Mouse (Mus musculus): ENCODE data around the gene Slc7a5. TPM values are rescaled to one million over a fixed set of nuclear protein-coding genes. Genes with fewer than 3 reads are reported as not detected.

Slc7a5 gene
- total RNA-seq, 2 experiments from 2014 or later, result 21.5 to 24.5 TPM

DNA sequence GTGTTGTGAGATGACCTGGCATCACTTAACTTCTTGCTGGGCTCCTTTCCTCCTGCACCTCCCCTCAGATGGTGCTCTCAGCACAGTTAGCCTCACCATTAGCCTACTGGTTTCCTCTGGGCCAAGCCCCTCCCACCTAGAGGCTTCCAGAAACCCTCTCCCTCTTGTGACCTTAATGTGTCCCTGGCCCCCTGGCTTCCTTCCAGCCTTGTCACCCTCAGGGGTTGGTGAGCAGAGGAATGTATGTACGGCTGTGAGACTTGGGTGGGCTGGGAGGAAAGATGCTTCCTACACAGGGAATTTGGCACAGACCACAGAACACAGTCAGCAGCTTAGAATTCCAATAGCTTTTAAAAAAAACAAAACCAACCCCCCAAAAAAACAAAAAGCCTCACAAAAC is 26.7 kb downstream of the Slc7a5 start:
- DNase-seq, result peak; percentile 68

DNA sequence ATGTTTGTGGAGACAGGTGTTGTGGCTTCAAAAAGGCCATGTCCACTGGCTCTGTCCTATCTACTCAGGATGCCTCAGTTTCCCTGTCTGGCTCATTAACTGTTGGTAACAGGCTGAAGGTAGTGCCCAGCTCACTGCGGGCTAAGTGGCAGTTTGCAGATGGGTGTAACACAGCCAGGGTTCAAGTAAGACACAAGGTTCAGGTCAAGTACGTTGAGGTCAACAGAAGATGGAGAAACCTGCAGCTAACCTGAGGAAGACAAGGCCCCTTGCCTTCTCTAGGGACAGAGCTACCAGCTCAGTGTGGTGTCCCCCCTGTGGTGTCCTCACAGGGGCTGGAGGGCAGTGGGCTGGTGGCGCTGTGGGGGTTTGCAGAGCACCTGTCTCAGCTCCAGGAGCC is 27.8 kb downstream of the Slc7a5 start:
- DNase-seq, result no peak

DNA sequence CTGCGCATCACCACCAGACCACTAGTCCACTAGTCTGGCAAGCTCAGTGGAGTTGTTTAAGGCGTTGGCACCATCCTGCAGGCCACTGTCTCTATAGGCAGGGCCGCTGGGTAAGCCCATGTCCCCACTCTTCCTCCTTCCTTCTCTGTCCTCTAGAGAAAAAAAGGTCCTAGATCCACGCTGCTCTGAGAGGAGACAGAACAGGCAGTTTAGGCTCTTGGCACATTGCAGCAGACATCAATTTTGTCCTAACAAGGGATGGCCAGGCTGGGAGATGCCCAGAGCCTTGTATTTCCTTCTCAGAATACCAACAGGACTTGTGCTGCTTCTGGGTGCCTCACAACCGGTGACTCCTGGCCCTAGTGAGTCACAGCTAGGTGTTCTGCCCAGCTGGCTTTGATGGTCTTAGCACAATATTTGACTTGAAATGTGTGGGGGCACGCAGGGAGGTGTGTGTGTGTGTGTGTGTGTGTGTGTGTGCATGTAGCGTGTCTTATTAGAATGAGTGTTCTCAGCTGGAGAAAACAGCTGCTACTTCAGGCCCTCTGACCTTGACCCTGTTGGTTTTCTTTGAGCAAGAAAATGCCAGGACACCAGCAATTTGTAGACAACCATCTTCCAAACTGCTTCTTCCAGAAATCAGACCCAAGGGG is 29.5 kb downstream of the Slc7a5 start:
- no peak for DNase-seq

DNA sequence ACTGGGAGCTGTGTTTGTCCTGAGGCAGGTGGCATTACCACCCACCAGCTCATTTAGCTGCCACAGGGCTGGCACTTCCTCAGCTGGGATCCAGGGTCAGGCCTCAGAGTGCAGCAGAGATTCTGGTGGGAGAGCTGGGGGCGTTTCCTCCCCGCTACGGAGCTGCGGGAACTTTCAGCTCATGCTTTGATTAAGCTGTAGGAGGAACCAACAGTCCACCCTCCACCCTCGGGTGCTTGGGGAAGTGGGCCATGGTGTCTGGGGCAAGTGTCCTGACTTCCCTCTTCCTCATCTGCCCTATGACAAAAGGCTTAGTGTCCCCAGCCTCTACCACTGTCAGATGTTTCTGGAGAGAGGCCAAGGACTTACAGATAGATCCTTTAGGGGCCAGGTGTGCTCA is 30.3 kb downstream of the Slc7a5 start:
- no peak for DNase-seq

DNA sequence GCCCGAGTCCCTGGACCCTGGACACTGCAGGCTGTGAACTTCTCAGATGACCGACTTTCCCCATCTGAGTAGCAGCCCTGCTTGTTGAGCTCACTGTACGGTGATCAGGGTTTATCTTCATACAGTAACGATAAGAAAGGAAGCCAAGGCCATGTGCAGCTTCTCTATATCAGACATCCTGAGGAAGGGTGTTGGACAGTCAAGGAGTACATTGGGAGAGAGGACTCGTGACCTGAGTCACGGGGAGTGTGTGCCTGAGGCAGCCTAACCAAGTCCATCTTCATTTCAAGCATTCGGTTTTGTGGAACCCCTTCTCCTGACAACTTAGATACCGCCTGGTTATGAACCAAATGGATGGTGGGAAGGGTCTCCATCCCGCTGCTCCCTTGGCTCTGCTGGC is 32.0 kb downstream of the Slc7a5 start:
- no peak for DNase-seq

DNA sequence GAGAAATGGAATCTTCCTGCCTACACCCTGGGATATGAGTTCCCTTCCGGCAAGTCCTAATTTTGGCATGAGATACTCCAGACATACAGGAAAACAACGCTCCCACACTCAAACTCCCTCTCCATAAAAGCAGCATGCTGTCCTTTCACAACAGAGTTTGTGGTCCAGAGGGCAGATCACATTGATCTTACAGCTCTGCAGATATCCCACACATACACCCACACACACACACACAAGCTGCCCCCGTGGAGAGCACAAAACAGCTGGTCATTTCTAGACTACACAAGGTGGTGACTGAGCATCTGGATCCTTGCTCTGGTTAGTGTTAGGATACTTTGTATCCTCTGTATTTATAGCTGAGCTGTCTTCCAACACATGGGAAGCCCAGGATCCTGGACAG is 32.4 kb downstream of the Slc7a5 start:
- no peak for DNase-seq

DNA sequence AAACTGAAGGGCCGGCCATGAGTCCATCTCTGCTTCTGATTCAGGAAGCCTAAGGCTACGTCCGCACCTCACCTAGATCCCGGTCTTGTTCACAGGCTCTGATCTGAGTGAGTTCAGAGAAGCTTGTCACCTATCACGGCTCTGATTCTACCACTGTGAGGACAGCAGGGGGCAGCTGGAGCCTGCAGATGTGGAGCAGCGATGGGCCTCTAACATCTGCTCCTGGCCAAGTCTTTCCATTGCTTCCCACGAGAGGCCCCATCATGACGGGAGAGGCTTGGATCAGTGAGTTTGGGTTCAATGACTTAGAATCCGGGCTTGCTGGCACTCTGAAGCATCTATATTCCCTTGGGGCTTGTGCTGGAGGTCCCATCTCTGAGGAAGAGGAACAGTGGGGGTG is 33.5 kb downstream of the Slc7a5 start:
- peak; percentile 79 for DNase-seq

DNA sequence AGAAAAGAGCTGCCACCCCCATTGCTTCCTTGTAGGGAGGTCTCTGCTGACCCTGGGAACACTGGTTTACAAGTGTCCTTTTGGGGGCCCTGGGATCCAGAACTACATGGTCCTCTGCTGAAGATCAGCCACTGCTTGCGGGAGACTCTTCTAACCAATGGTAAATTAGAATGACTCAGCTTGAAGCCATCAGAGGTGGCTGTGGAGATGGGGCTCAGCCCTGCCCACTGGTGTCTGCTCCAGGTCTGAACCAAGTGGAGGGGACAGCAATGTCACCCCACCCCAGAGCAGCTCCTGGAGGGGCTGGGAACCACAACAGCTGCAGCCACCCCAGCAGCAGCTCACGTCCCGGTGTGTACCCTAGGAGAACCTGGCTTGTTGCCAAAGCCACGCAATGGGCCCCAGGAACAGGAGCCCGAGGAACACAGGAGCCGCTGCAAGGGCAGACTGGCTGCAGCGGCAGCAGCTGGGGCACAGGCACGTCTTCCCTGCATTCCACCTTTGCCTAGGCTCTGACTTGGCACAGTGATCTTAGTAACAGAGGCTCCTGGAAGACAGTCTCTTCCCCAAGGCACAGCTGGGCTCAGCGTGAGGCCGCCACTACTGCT is 35.6 kb downstream of the Slc7a5 start:
- no peak for DNase-seq

DNA sequence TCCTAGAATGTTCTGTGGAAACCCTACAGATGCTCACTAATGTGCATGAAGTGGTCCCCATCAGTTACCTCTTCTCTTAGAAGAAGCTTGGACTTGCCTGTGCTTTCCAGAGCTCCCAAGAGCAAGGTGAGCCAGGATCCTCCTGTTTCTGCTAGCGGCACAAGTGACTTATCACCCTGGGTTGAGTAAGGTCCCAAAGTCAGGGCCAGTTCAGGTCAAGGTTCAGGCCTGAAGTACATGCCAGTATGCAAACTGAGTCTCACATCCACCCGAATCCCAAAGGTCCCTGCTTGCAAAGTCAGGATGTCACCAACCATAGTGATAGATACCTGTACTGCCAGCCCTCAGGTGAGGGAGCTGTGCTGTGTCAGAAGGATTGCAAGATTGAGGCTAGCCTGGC is 37.3 kb downstream of the Slc7a5 start:
- no peak for DNase-seq

DNA sequence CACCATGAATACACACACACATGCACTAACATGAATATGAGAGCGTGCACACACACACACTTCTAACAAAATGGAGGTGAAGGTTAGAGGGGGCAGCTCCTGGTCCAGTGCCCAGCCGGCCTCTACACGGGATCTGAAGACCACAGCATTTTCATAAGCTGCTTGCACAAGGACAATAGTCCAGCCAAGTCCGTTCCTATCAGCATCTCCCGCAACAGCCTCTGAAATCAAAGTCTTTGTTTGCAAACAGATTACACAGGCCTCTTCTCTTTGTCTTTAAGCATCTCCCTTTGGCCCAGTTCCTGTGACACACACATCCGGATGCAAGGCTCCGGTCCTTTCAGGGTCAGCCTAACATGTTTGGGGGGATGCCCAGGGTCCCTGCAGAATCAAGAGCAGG is 38.6 kb downstream of the Slc7a5 start:
- no peak for DNase-seq

DNA sequence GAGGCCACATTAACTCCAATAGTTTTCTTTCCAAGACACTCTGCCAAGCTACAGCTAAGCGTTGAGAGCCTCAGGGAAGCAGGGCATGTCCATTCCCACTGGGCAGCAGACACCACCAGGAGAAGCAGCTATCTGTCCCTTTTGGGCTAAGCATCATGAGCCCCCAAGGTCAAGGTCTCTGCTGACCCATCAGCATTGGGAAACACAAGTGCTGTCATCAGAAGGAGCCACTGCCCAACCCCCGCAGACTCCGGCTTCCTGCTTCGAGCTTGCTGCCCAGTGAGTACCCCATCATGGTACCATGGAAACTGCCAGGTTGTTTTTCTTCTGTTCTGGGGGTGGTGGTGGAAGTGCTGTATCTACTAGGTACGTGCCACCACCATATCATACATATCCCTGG is 39.3 kb downstream of the Slc7a5 start:
- DNase-seq, result no peak

DNA sequence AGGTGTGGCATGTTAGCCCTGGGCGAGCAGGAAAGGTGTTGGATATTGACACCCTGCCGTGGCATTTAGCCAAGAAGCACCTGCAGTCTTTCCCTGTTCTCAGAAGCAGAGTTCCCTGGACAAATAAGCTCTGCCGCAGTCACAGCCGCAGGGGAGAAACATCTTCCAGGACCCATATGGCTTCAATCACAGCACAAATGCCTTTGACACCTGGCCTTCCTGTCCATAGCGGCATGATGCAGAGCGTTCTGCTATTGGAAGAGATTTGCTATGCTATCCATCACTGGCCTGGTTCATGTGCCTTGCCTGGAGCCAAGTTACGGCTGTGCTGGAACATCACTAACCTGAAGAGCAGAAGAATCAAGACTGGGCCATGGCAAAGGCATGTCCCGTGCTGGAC is 42.1 kb downstream of the Slc7a5 start:
- no peak for DNase-seq

DNA sequence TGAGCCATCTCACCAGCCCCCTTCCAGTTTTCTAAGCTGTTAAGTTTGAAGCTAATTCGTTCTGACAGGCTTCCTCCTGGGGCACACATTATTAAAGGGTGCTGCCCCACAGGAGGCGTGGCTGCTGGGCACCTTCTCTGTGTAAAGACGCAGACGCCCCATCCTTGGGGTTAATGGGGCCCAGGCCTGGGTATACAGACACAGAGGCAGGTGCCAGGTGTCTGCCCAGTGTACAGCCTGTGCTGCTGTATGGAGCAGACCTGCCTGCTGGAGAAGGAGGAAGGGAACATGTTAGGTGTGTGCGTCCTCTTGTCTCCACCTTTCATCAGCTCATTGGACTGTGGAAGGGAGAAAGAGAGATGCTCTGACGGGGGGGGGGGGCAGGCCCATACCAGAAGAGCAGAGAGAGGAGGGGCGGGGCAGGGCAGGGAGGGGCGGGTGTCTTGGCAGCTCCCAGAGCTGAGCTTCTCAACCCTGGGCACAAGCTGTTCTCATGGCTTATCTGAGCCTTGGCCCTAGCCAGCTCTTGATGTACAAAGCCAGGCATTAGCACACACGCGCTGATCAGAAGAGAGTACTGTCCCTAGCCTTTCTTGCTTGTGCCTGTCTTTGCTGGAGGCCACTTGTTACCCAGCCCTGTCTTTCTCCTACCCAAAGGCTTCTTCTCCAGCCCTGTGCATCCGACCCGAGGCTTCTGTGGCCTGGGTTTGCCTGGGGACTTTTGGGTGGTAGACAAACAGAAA is 45.5 kb downstream of the Slc7a5 start:
- DNase-seq, result no peak

DNA sequence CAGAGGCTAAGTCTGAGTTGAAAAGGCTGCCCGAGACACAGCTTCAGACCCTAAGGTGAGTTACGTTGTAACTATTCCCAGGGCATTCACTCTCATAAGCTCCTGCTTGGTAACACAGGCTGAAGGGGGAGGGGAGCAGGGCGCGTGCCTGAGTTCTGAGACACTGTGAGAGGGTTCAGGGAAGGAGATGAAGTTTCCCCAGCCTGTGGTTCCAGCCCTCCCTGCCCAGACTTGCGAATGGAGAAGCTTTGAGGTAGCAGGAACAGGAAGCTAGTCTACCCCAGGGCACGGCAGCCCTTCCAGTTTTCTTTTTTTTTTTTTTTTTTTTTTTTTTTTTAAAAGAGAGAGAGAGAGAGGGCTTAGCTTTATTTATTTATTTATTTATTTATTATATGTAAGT is 46.2 kb downstream of the Slc7a5 start:
- DNase-seq, result no peak

DNA sequence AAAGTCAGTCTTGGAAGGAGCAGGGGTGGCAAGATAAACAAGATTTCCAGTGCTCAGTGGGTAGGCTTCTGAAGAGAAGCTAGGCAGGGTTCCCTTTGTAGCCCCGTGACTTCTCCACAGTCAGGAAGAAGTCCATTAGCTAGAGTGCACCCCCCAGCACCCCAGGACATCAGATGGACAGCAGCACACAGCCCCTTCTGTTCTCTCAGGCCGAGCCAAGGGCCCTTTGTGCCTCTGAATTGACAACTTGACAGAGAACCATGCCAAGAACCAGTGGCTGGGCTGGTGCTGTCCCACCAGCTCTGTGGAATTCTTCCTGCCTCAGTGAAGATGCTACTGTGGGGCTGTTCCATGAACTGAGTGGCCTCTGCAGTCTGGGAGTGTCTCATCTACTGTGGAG is 49.7 kb downstream of the Slc7a5 start:
- no peak for DNase-seq

DNA sequence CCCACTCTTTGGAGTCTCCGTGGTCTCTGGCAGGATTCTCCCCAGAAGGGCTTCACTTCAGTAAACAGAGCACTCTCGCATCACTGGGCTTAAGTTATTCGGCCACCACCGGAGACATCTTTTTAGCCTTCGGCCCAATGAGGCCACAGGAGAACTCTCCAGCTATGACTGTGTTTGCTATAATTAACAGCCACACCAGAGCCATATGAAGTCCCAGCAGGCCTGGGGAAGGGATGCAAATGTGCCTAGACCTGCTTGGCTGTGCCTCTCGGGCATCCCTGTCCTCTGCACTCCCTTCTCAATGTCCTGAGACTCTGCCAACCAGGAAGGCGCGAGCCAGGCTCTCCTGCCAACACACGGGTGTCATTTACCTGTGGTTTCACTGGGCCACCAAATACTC is 50.2 kb downstream of the Slc7a5 start:
- no peak for DNase-seq

DNA sequence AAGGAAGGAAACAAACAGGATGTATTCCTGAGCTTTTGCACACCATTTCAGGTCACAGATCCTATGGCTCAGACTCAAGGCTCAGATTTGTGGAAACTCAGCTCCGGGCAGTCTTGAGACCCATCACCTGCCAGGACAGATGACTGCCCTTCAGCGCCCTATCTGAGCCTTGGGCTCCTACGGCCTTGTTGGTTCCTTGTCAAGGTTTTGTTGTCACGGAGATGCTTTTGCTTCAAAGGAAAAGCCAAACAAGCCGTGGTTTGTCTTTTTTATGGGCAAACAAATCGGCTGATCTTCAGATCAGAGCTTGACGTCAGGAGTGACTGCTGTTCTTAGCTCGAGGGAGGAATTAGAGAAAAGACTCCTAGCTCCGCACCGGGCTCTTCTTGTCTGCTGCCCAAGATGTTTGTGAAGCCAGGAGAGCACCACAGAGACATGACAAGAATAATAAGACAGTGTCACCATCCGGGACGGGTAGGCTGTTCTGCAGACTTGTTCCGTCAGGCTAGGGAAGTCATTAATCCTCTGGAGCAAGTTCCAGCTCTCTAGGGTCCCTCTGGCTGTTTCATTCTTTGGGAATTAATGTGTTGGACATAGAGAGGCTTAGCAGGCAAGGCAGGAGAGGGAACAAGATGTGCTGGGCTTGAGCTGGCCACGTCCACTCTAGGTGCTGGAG is 51.3 kb downstream of the Slc7a5 start:
- no peak for DNase-seq

DNA sequence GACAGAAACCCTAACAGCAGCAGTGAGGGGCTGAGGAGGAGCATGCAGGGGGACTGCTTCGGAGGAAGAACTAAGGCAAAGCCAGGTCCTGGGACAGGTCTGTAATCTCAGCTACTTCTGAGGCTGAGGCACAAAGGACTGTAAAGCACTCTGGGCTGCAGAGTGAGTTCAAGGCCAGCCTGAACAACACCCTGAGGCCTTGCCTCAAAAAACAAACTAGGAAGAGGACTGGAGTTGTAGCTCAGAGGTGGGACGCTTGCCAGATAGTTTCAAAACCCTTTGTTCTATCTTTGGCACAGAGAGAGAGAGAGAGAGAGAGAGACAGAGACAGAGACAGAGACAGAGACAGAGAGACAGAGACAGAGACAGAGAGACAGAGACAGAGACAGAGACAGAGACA is 53.9 kb downstream of the Slc7a5 start:
- no peak for DNase-seq

DNA sequence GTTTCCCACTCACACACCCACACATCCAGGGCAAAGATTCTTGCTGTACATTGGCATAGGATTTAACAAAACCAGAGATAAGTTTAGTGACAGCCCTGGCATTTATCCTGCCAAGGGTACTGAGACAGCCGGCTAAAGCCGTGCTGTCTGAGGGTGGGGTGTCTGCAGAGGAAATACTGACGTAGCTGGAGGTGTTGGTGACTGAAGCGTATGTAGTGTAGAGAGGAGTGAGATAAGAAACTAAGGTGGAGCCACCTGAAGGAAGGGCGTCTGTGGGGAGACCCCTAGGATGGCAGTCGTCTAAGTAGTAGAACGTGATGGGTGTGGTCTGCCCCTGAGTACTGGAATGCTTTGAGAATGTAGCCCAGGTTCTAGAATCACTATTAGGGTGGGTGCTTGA is 55.0 kb downstream of the Slc7a5 start:
- no peak for DNase-seq

DNA sequence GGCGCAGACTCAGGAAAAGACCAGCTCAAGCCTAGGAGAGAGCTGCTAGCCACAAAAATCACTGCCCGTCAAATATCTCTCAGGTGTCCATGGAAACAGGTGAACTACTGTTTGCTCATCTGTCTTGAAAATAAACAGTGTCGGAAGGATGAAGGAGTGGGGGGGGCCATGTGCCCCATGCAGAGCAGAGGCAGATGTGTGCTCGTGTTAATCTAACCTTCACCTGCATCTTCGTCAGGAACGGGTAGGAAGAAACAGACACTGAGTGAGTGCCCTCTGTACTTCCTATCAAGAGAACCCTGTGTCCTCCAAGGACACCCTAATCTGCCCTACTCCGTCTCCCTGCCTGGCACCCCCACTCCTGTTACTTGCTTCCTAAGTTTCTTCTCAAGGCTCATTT is 55.8 kb downstream of the Slc7a5 start:
- DNase-seq, result no peak

DNA sequence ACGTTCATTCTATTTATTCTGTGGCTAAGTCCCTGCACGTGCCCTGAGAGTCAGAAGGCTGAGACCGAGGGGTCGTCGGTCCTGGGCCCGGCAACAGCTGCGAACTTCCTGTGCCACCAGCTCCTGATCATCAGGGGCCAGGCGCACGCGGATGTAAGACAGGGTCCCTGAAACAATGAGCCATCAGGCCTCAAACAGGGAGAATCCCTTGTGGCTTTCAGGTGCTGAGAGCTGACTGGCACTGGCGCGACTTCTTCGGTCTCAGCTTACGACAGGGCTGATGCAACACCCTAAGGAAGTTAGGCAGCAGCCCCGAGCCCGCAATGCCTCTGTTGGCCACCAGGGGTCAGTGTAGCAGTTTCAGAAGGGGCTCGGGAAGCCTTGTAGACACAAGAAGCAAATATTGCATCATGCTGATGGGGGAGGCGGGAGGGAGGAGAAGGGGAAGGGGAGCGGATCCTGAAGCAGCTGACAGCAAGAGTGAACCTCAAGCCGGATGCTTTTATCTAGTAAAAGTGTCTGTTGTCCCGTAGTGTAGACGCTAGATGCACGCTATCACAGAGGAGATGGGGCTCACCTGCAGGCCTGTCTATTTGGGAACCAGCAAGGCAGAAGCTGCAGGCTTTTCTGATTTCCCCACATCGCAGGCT is 56.5 kb downstream of the Slc7a5 start:
- DNase-seq, result peak; percentile 98

DNA sequence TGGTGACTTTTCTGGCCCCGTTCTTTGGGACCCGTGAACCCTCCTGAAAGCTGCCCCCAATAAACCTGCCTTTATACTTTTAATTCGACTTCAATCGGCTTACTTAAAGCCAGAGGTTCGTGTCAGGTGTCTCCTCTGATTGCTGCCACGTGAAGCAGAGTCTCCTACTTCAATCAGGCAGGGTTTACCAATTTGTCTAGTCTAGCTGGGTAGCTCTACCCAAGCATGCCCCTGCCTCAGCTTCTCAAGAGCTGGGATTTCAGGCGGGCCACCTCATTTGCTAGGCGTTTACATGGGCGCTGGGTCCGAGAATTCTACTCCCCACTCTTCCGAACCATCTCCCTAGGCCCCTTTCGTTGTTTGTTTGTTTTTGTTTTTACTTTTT is 57.1 kb downstream of the Slc7a5 start:
- no peak for DNase-seq

DNA sequence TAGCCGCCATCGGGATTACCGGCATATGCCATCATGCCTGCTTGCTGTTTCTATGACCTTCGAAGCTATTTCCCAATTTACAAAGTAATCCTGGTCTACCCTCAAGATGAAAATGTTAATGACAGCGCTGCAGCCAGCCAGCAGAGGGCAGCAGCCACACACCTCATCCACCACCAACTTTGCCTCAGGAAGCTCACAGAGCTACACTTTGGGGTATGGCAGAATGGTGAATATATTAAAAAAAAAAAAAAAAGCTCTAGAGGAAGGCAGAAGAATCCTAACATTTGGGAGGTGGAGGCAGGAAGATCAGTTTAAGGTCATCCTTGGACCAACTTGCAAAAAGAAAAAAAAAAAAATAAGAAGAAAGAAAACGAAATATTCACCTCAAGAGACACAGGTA is 57.5 kb downstream of the Slc7a5 start:
- DNase-seq, result peak; percentile 79
